8 mouse cellular contexts compared by ENCODE assay signal in the genomic region with DNA sequence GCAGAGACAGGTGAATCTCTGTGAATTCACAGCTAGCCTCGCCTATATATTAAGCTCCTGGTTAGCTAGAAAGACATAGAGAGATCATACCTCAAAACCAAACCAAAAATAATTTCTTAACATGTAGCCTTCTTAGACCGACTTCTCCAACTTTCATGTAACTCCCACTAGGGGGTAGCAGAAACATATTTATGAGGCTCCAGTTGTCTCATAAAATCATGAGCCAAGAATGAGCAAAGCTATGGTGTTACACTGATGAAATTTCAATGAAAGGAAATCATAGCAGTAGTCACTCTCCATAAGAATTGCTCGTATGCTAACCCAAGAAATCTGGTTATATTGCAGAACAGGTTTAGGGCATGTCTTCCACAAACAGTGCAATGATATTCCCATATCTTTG.
DNase-seq lines count a peak whose midpoint lies in the region; ATAC-seq and TF ChIP-seq lines count a peak whose summit lies in the region.

No protein-coding gene starts in this region.

- H3K4me1 ChIP-seq in forebrain, embryonic 11.5 days (replicated peaks; ENCODE audit: control insufficient read depth, insufficient read depth, low read length) = no peaks in the 10 kb centered on the region
- H3K4me1 ChIP-seq in forebrain, embryonic 10.5 days = no peaks in the 10 kb centered on the region
- H3K4me1 ChIP-seq in liver, postnatal 0 days (ENCODE audit: insufficient read depth) = no peaks in the 10 kb centered on the region
- no peaks in the 10 kb centered on the region for H3K4me1 ChIP-seq in kidney, postnatal 0 days (replicated peaks; ENCODE audit: insufficient read depth, low read length)

- H3K9me3 ChIP-seq in forebrain, embryonic 11.5 days (ENCODE audit: control insufficient read depth, low read length) = no peaks in the 10 kb centered on the region
- no peaks in the 10 kb centered on the region for H3K9me3 ChIP-seq in forebrain, embryonic 10.5 days
- no peaks in the 10 kb centered on the region for H3K9me3 ChIP-seq in liver, postnatal 0 days (ENCODE audit: low read length)
- no peaks in the 10 kb centered on the region for H3K9me3 ChIP-seq in kidney, postnatal 0 days (replicated peaks; ENCODE audit: low read length)

- H3K4me2 ChIP-seq in forebrain, embryonic 11.5 days (ENCODE audit: low read depth, low read length, severe bottlenecking) = no peak overlapping the region
- H3K4me2 ChIP-seq in liver, postnatal 0 days (ENCODE audit: low read depth, low read length) = no peak overlapping the region
- H3K4me2 ChIP-seq in kidney, postnatal 0 days (ENCODE audit: low read length) = no peak overlapping the region

- no peaks in the 10 kb centered on the region for H3K36me3 ChIP-seq in forebrain, embryonic 11.5 days (ENCODE audit: control insufficient read depth, insufficient read depth, low read length)
- no peaks in the 10 kb centered on the region for H3K36me3 ChIP-seq in forebrain, embryonic 10.5 days (replicated peaks)
- no peaks in the 10 kb centered on the region for H3K36me3 ChIP-seq in liver, postnatal 0 days (replicated peaks; ENCODE audit: insufficient read depth, low read length)
- H3K36me3 ChIP-seq in kidney, postnatal 0 days (ENCODE audit: insufficient read depth, low read length) = no peaks in the 10 kb centered on the region

- TF ChIP-seq EP300 in liver, postnatal 0 days (IDR thresholded peaks at IDR 0.05; ENCODE audit: low read depth) = no peak

- no peak overlapping the region for H3K27ac ChIP-seq in forebrain, embryonic 11.5 days (ENCODE audit: low read depth, low read length)
- H3K27ac ChIP-seq in forebrain, embryonic 10.5 days = no peak overlapping the region
- H3K27ac ChIP-seq in liver, postnatal 0 days (ENCODE audit: low read depth) = no peak overlapping the region
- H3K27ac ChIP-seq in kidney, postnatal 0 days = no peak overlapping the region

- H3K27me3 ChIP-seq in forebrain, embryonic 11.5 days (ENCODE audit: control insufficient read depth, insufficient read depth, low read length) = no peaks in the 10 kb centered on the region
- no peaks in the 10 kb centered on the region for H3K27me3 ChIP-seq in forebrain, embryonic 10.5 days (ENCODE audit: poor library complexity, severe bottlenecking)
- H3K27me3 ChIP-seq in liver, postnatal 0 days (ENCODE audit: insufficient read depth, low read length) = no peaks in the 10 kb centered on the region
- no peaks in the 10 kb centered on the region for H3K27me3 ChIP-seq in kidney, postnatal 0 days (ENCODE audit: insufficient read depth, low read length)

- peak; percentile 72 for TF ChIP-seq CTCF in liver, postnatal 0 days (IDR thresholded peaks at IDR 0.05; ENCODE audit: low read depth)
- peak; percentile 83 for TF ChIP-seq CTCF in kidney, postnatal 0 days (IDR thresholded peaks at IDR 0.05; ENCODE audit: low read depth)

- H3K9ac ChIP-seq in forebrain, embryonic 11.5 days (ENCODE audit: low read length) = no peak overlapping the region
- no peak overlapping the region for H3K9ac ChIP-seq in liver, postnatal 0 days (replicated peaks)
- no peak overlapping the region for H3K9ac ChIP-seq in kidney, postnatal 0 days (ENCODE audit: low read depth, low read length)

- no peak for DNase-seq in forebrain, embryonic 11.5 days (ENCODE audit: low spot score)
- no peak for DNase-seq in forebrain, embryonic 10.5 days (ENCODE audit: extremely low spot score, low spot score)
- no peak for DNase-seq in liver, postnatal 0 days
- DNase-seq in liver = no peak
- peak; percentile 74 for DNase-seq in embryo, embryonic 10.5 days (ENCODE audit: low spot score)
- peak; percentile 90 for DNase-seq in kidney, postnatal 0 days (ENCODE audit: low spot score)
- peak; percentile 65 for DNase-seq in retina, postnatal 1 day
- no peak for DNase-seq in yolk sac, embryonic 10.5 days (ENCODE audit: low spot score)

- no peak overlapping the region for H3K4me3 ChIP-seq in forebrain, embryonic 11.5 days (ENCODE audit: low read depth, low read length)
- H3K4me3 ChIP-seq in forebrain, embryonic 10.5 days = no peak overlapping the region
- no peak overlapping the region for H3K4me3 ChIP-seq in liver, postnatal 0 days (ENCODE audit: low read depth, low read length)
- H3K4me3 ChIP-seq in kidney, postnatal 0 days (replicated peaks; ENCODE audit: low read depth, low read length) = no peak overlapping the region

- 61% methylated on average over 3 of the region's 3 CpGs for WGBS in forebrain, embryonic 11.5 days
- WGBS in forebrain, embryonic 10.5 days = 70% methylated on average over 3 of the region's 3 CpGs
- WGBS in liver, postnatal 0 days (ENCODE audit: insufficient replicate concordance) = 14% methylated on average over 3 of the region's 3 CpGs
- 31% methylated on average over 3 of the region's 3 CpGs for WGBS in kidney, postnatal 0 days

- ATAC-seq in forebrain, embryonic 11.5 days (replicated peaks; ENCODE audit: low FRiP score) = peak; percentile 71; the same call in 1 of the 2 replicates
- ATAC-seq in liver, postnatal 0 days = peak; percentile 35; the same call in 1 of the 2 replicates
- peak; percentile 68; the same call in 1 of the 2 replicates for ATAC-seq in kidney, postnatal 0 days (replicated peaks; ENCODE audit: low FRiP score, low read depth)

Comparison
In these comparisons a context has a peak if more than half of its experiments do, and no peak if none do; other contexts are left out.
1. DNase-seq: peak in embryo, embryonic 10.5 days (single experiment), kidney, postnatal 0 days (single experiment) and retina, postnatal 1 day (single experiment); none in forebrain, embryonic 11.5 days (single experiment), forebrain, embryonic 10.5 days (single experiment), liver, postnatal 0 days (single experiment), liver (single experiment) and yolk sac, embryonic 10.5 days (single experiment).
2. Peak in every context shown above with its lines, with median percentiles within 50 percentile points of each other: ATAC-seq.